Mouse (Mus musculus): ENCODE results near the gene Ell3.

DNA sequence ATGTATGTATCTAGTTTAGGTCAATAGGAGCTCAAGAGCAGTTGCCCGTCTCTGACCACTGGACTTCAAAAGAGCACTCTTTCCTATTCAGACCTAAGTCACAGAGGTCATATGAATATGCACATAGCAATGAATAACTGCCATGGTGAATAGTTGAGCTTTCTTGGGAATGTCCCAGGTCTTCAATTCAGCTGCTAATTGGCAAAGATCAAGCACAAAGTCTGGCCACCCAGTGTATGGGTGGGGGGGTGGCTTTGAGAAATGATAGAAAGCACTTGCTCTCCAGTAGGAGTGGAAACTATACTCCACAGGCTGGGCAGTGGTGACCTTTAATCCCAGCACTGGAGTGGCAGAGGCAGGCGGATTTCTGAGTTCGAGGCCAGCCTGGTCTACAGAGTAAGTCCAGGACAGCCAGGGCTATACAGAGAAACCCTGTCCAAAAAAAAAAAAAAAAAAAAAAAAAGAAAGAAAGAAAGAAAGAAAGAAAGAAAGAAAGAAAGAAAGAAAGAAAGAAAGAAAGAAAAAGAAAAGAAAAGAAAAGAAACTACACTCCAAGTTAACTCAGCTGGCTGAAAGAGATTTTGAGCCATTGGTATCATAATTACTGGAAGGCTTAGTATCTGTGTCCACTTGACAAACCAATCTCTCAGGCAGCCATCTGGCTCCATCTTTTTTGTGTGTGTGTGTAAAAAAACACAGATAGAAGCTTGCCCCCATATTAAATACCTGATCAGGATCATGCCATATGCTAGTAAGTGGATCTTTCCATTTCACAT lies 33.6 kb upstream of the Ell3 start:
- no peak for TF ChIP-seq CTCF (IDR thresholded peaks at IDR 0.05; ENCODE audit: extremely low read depth, insufficient read depth, insufficient read length, insufficient replicate concordance)
- no peak for TF ChIP-seq POLR2A (IDR thresholded peaks at IDR 0.05; ENCODE audit: low read depth, low read length)
